Mouse (Mus musculus) adrenal gland, postnatal 0 days (tissue): Measurements from ENCODE around the gene Pfkm. TPM values are rescaled to one million over a fixed set of nuclear protein-coding genes. Genes with fewer than 3 reads are reported as not detected.

Source experiments
- polyA plus RNA-seq: library from polyadenylated mRNA; unstranded; fragments of >200 nt; fragmentation: Nextera tagmentation; extraction: Ambion mirVana; gene quantifications from 2 replicates; pipeline ENCODE4 v1.2.1, GENCODE M21; 2015

The Pfkm gene
- 27.5 and 33.3 TPM in 2 replicates for polyA plus RNA-seq

DNA sequence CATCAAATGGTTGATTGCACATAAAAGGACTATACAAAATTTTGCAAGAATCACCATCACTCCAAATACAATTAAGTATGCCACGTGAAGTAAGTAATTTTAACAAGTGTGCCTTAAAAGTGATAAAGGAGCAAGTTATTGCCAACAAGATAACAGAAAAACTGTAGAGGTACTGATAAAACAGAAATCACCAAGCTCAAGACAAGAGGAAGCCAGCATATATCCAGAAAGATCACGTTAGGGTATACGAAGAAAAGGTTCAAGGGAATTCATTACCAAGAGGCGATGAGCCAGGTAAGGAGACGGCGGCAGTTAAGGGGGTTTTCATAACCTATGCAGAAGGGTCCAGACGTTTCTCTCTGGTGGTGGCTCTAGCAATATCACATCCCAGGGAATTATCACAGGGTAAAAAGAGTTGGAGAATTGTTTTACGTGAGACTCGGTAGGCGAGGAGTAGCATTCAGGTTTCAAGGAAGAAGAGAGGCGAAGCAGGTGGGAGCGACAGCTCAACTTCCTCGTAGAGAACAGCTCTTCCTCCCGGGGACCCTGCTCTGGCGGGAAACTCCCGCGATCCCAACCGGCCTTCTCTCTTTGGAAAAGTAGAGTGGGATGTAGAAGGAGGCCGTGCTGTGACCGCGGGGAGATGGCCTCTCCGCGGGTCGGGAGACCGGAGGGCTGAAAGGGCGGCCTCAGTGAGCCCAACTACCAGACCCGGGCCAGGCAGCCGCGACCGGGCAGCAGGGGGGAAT is at the start of gene Pfkm:
Gene Pfkm, plus strand, starts transcription at position 218 of the 749 bp plus-strand sequence.

DNA sequence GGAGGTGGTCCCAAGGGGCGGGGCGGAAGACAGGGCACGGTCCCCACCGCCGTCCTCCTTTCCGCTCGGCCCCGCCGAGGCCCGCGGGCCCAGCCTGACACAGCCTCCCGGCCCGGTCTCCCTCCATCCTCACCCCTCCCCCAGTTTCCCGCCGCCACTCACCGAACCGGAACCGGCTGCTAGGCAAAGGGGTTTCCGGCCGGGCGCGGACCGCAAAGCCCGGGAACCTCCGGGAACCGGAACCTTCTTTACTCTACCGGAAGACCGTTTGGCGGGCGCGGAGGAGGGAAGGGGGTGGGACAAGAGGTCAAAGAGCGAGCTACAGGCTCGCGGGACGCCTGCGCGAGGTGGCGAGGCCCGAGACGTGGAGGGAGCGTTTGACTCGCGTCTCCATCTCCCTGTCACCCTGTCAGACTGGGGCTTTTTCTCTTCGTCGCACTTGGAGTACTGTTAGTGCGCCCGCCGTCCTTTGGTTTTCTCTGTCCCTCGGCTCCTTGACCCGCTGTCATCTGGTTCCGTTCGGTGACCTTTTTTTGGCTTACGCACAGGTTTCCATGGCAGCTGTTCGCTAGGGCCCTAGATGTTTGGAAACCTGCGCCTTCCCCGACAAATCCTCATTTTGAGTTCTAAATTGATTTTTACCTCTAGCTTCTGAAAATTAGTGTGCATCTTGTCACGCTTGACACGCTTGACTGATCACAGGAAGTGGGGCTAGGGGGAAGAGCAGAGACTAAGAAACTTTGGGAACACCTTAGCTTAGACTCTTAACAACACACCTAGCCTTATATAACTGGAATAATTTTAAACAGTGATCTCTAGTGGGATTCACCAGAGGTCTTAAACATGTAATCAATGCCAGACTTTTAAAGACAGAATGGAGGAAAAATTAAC is 977 bp downstream of the Pfkm start, which contains the start of gene Senp1:
Gene Senp1, minus strand, starts transcription at position 624 of the 891 bp plus-strand sequence.

GRCm38 (mm10) chr15:98165525-98165924 is 73.1 kb downstream of the Pfkm start, which contains the start of gene Asb8:
Gene Asb8, minus strand, starts transcription at chr15:98165625.

GRCm38 (mm10) chr15:98166963-98167644 is 74.7 kb downstream of the Pfkm start, which contains the start of gene Ccdc184:
Gene Ccdc184, plus strand, starts transcription at chr15:98167158.

Other genes starting within 250 kb of the Pfkm start
- 21.4 and 30.4 TPM in 2 replicates for gene Hdac7, start 248.1 kb upstream of the Pfkm start, polyA plus RNA-seq
- 0.24 and 1.6 TPM in 2 replicates for gene Vdr, start 182.0 kb upstream of the Pfkm start, polyA plus RNA-seq
- 69.5 and 101 TPM in 2 replicates for gene Tmem106c, start 128.4 kb upstream of the Pfkm start, polyA plus RNA-seq
- gene Col2a1, start 87.9 kb upstream of the Pfkm start, polyA plus RNA-seq: 0.41 and 2.5 TPM in 2 replicates
- 9.5 TPM in 2 replicates for gene Senp1, start 1.2 kb downstream of the Pfkm start, polyA plus RNA-seq
- 24.4 and 38.5 TPM in 2 replicates for gene Asb8, start 73.0 kb downstream of the Pfkm start, polyA plus RNA-seq
- gene Ccdc184, start 74.6 kb downstream of the Pfkm start, polyA plus RNA-seq: 2.5 and 6.1 TPM in 2 replicates
- not detected in 2 replicates for gene Olfr288, start 103.0 kb downstream of the Pfkm start, polyA plus RNA-seq
- not detected in 2 replicates for gene Gm44579, start 128.4 kb downstream of the Pfkm start, polyA plus RNA-seq
- not detected in 2 replicates for gene Olfr287, start 128.5 kb downstream of the Pfkm start, polyA plus RNA-seq
- not detected in 2 replicates for gene Olfr286, start 141.9 kb downstream of the Pfkm start, polyA plus RNA-seq
- not detected in 2 replicates for gene H1fnt, start 164.7 kb downstream of the Pfkm start, polyA plus RNA-seq
- gene Zfp641, start 203.6 kb downstream of the Pfkm start, polyA plus RNA-seq: 1.4 and 2.1 TPM in 2 replicates
- not detected in 2 replicates for gene Olfr285, start 224.8 kb downstream of the Pfkm start, polyA plus RNA-seq
- not detected in 2 replicates for gene Olfr284, start 248.4 kb downstream of the Pfkm start, polyA plus RNA-seq